Mouse (Mus musculus): Measurements from ENCODE around the gene Gstk1. TPM values are rescaled to one million over a fixed set of nuclear protein-coding genes. Genes with fewer than 3 reads are reported as not detected.

Gene Gstk1
- polyA plus RNA-seq, 1 experiment from 2014 or later: 56.7 TPM

DNA sequence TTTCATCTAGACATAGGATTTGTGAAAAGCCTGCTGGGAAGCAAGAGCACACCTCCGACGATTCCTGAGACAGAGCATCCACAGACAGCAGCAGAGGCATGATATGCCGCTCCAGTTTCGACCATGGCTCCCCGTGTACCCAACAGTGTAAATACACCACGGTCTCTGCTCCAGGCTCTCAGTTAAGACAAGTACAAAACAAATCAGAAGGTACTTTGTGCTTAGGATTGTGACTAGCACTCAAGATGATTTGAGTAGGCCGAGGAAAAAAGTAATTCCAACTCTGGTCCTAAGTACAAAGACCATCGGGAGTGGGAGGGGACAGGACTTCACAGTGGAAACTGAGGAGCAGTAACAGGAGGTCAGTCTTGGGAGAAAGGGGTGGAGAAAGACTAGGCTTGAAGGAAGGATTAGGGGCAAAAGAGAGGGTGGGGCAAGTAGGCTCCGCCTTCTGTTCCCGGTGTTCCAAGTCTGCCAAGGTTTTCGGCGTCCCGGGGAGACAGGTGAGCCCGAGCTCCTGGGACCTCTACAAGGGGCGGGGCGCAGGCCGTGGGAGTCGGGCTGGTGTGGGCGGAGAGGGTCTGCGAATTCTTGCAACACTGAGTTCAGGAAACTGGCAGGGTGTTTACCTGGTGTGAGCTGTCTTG, 15.9 kb downstream of the Gstk1 start, which contains the start of gene Tmem139:
Gene Tmem139, plus strand, starts transcription at position 447 of the 647 bp plus-strand sequence.
- peak; percentile 15; the same call in 1 of the 2 replicates for ATAC-seq (ENCODE audit: low FRiP score, low TSS enrichment)
- TF ChIP-seq CTCF (IDR thresholded peaks at IDR 0.05; ENCODE audit: low read depth) (no peak), EP300 (optimal IDR thresholded peaks at IDR 0.05) (no peak)
- H3K27me3 ChIP-seq (ENCODE audit: control insufficient read depth, insufficient read depth, low read length): no peaks in the 10 kb centered on the region
- peak within 1 kb of the TSS; percentile 41 for H3K4me2 ChIP-seq (replicated peaks; ENCODE audit: low read depth)
- peak; percentile 82 for DNase-seq (ENCODE audit: low spot score)
- H3K4me1 ChIP-seq (replicated peaks; ENCODE audit: control insufficient read depth, insufficient read depth): no peaks in the 10 kb centered on the region
- peak within 1 kb of the TSS; percentile 20; the same call in 1 of the 2 replicates for H3K4me3 ChIP-seq (ENCODE audit: low read depth, low read length)
- H3K9me3 ChIP-seq (ENCODE audit: control insufficient read depth, low read length): no peaks in the 10 kb centered on the region
- H3K36me3 ChIP-seq (ENCODE audit: control insufficient read depth, insufficient read depth, low read length): no peaks in the 10 kb centered on the region
- peak within 1 kb of the TSS; percentile 86 for H3K27ac ChIP-seq (replicated peaks)
- WGBS: 14% methylated on average over 20 of the region's 20 CpGs
- H3K9ac ChIP-seq (ENCODE audit: low read length): peak within 1 kb of the TSS; percentile 35

DNA sequence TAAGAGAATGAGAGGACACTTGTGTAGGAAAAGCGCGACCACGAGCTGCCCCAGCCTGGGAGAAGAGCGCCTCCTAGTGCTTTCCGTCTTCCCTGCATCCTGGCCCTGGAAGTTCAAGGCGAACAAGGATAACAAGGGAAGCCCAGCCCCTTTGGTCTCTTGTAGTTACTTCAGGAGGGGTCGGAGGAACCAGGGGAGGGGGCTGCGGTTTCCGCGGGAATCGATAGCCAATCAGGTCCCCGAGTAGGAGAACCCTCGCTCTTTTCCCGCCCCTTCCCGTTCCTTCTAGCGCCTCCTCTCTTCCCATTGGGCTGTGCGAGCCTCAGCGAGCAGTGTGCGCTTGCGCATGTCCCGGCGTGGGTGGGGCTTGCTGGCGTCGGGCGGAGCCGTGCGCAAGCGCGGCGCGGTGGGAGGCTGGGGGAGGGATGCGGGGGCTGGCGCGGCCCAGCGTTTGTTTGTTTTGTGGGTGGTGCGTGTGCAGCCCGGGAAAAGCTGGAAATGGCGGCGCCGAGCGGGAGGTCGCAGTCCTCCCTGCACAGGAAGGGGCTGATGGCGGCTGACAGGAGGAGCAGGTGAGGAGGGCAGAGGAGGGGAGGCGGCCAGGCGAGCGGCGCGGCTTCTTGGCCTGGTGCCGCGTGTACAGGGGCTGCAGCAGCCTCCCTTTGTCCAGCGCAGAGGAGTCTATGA, 19.0 kb downstream of the Gstk1 start, which contains the start of gene Casp2:
Gene Casp2, plus strand, starts transcription at position 360 of the 687 bp plus-strand sequence.
- H3K27me3 ChIP-seq (ENCODE audit: control insufficient read depth, insufficient read depth, low read length): no peaks in the 10 kb centered on the region
- H3K36me3 ChIP-seq (ENCODE audit: control insufficient read depth, insufficient read depth, low read length): peaks cover 12% of the 10 kb centered on the region
- ATAC-seq (ENCODE audit: low FRiP score, low TSS enrichment) (peak; percentile 98), DNase-seq (ENCODE audit: low spot score) (peak; percentile 99)
- H3K4me1 ChIP-seq (replicated peaks; ENCODE audit: control insufficient read depth, insufficient read depth): no peaks in the 10 kb centered on the region
- TF ChIP-seq CTCF (IDR thresholded peaks at IDR 0.05; ENCODE audit: low read depth): peak; percentile 97
- TF ChIP-seq EP300 (optimal IDR thresholded peaks at IDR 0.05): no peak
- peak within 1 kb of the TSS; percentile 88 for H3K4me2 ChIP-seq (replicated peaks; ENCODE audit: low read depth)
- peak within 1 kb of the TSS; percentile 91 for H3K9ac ChIP-seq (ENCODE audit: low read length)
- under 1% methylated on average over 49 of the region's 51 CpGs for WGBS
- peak within 1 kb of the TSS; percentile 86 for H3K4me3 ChIP-seq (ENCODE audit: low read depth, low read length)
- H3K27ac ChIP-seq (replicated peaks): peak within 1 kb of the TSS; percentile 96
- H3K9me3 ChIP-seq (ENCODE audit: control insufficient read depth, low read length): no peaks in the 10 kb centered on the region

DNA sequence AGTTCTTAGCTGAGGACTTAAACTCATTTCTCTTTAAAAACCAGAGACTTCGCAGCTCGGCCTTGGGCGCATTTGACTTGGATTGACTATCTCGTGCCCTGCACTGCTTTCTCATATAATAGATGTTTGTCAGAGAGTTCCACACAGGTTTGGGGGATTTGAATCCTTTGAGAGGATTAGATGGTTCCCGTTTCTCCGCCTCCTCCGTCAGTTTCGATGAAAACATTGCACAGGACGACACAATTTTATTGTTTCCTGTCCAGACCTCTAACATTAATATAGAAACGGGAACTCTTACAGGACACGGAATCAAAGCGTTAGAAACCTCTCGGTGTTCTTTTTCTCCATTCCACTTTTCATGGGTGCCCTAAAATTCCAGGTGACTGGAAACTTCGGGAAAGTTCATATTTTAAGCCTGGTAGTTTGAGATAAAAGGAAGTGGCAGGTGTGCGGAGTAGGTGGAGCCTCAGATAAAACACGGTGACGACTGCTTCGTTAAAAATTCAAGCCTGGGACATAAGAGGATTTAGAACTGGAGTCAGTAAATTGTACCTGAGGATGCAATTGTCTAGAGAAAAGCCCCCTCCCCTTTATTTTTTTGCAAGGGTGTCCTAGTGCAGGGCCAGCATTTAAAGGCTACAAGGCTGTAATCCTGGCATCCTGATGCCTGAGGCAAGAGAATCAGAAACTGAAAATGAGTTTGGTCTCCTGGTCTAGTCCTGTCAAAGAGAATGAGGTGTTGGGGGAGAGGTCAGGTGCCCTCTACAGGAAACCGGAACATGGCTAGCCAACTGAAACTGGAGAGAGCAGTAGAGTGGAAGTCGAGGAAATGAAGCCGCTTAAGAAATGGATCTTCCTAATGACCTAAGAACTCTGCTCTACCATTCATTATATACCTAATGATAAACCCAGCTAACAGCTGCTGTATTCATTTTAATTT, 19.9 kb downstream of the Gstk1 start:
- H3K27me3 ChIP-seq (ENCODE audit: control insufficient read depth, insufficient read depth, low read length): no peaks in the 10 kb centered on the region
- H3K36me3 ChIP-seq (ENCODE audit: control insufficient read depth, insufficient read depth, low read length): peaks cover 12% of the 10 kb centered on the region
- peak overlapping the region; percentile 96 for H3K27ac ChIP-seq (replicated peaks)
- peak overlapping the region; percentile 88 for H3K4me2 ChIP-seq (replicated peaks; ENCODE audit: low read depth)
- no peaks in the 10 kb centered on the region for H3K4me1 ChIP-seq (replicated peaks; ENCODE audit: control insufficient read depth, insufficient read depth)
- no peak for ATAC-seq (ENCODE audit: low FRiP score, low TSS enrichment)
- WGBS: under 1% methylated on average over 21 of the region's 21 CpGs
- H3K9ac ChIP-seq (ENCODE audit: low read length): peak overlapping the region; percentile 91
- TF ChIP-seq EP300 (optimal IDR thresholded peaks at IDR 0.05) (no peak), CTCF (IDR thresholded peaks at IDR 0.05; ENCODE audit: low read depth) (0 out of 2 replicates have a peak, but pooled peaks have one; percentile 15)
- H3K4me3 ChIP-seq (ENCODE audit: low read depth, low read length): peak overlapping the region; percentile 86
- peak; percentile 45 for DNase-seq (ENCODE audit: low spot score)
- H3K9me3 ChIP-seq (ENCODE audit: control insufficient read depth, low read length): no peaks in the 10 kb centered on the region

DNA sequence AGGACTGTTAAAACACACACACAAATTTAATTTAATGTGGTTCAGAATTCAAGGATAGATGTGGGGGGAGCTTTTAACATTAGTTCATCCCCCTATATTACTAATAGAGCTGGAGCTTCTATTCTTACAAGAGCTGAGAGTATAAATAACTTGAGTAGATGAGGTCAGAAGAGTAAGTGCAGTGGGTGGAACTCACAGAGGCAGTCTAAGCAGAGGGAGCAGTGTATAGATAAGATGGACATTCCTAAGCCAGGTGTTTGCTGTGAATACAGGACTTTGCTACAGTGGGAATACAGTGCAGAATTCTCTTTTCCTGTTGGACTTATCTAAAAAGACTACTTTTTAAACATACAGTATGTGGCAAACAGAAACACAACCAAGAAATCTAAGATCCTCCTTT, 25.1 kb downstream of the Gstk1 start:
- no peak overlapping the region for H3K27ac ChIP-seq (replicated peaks)
- H3K27me3 ChIP-seq (ENCODE audit: control insufficient read depth, insufficient read depth, low read length): no peaks in the 10 kb centered on the region
- no peaks in the 10 kb centered on the region for H3K4me1 ChIP-seq (replicated peaks; ENCODE audit: control insufficient read depth, insufficient read depth)
- peak; percentile 45; the same call in 1 of the 2 replicates for ATAC-seq (ENCODE audit: low FRiP score, low TSS enrichment)
- H3K4me3 ChIP-seq (ENCODE audit: low read depth, low read length): no peak overlapping the region
- H3K36me3 ChIP-seq (ENCODE audit: control insufficient read depth, insufficient read depth, low read length): peaks cover 27% of the 10 kb centered on the region
- TF ChIP-seq CTCF (IDR thresholded peaks at IDR 0.05; ENCODE audit: low read depth) (no peak), EP300 (optimal IDR thresholded peaks at IDR 0.05) (no peak)
- no peak overlapping the region for H3K4me2 ChIP-seq (replicated peaks; ENCODE audit: low read depth)
- H3K9ac ChIP-seq (ENCODE audit: low read length): no peak overlapping the region
- DNase-seq (ENCODE audit: low spot score): no peak
- H3K9me3 ChIP-seq (ENCODE audit: control insufficient read depth, low read length): no peaks in the 10 kb centered on the region

DNA sequence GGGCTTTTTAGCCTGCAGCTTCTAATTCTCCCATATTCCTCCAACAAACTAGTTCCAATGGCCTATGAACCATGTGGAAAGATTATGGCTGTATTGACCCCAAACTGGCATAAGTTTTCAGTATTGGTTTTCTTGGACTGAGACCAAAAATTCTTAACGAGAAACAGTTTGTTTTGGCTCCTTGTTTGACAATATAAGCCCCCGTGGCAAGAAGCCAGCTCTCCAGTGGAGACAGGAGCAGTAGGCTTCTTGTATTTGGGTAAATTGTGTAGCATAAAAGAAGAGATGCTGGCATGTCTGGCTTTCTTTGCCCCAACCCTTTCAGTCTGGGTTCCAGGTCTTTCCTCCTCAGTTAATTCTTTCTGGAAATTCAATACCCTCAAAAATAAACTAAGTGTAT, 30.4 kb downstream of the Gstk1 start:
- ATAC-seq (ENCODE audit: low FRiP score, low TSS enrichment): no peak
- peaks cover 40% of the 10 kb centered on the region for H3K36me3 ChIP-seq (ENCODE audit: control insufficient read depth, insufficient read depth, low read length)

More for the DNA sequence above, 30.4 kb downstream of the Gstk1 start:
- H3K4me2 ChIP-seq (replicated peaks; ENCODE audit: low read depth): no peak overlapping the region
- 42% methylated on average over 2 of the region's 2 CpGs for WGBS
- no peak overlapping the region for H3K4me3 ChIP-seq (ENCODE audit: low read depth, low read length)
- H3K27ac ChIP-seq (replicated peaks): no peak overlapping the region
- H3K9me3 ChIP-seq (ENCODE audit: control insufficient read depth, low read length): no peaks in the 10 kb centered on the region
- no peak overlapping the region for H3K9ac ChIP-seq (ENCODE audit: low read length)
- H3K27me3 ChIP-seq (ENCODE audit: control insufficient read depth, insufficient read depth, low read length): no peaks in the 10 kb centered on the region
- no peak for DNase-seq (ENCODE audit: low spot score)
- H3K4me1 ChIP-seq (replicated peaks; ENCODE audit: control insufficient read depth, insufficient read depth): no peaks in the 10 kb centered on the region
- no peak for TF ChIP-seq CTCF (IDR thresholded peaks at IDR 0.05; ENCODE audit: low read depth)
- no peak for TF ChIP-seq EP300 (optimal IDR thresholded peaks at IDR 0.05)

Data from stomach, postnatal 0 days (tissue).